Mouse (Mus musculus): ENCODE data around the gene Slc30a10. TPM values are rescaled to one million over a fixed set of nuclear protein-coding genes. Genes with fewer than 3 reads are reported as not detected.

Slc30a10 gene
- polyA plus RNA-seq, 1 experiment from 2014 or later, result 2.6 TPM

DNA sequence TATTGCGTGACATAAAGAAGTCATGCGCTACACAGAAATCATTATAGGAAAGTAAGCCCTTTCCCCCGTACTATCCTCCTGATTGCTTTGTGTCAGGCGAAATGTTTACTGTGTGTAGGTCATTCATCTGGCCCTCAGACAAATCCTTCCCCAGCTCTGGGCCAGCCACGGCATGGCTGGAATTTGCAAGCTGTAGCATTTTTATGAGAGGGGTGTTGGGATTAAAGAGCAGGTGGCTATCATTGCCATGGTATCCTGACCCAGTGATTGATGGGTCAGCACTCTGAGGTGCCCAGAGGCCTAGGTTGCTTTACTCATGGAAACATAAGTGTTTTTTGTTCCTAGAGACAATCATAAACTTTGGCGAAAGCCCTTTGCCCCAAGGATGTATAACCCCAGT, 35.2 kb downstream of the Slc30a10 start:
- Histone ChIP-seq H3K4me3 (ENCODE audit: low read depth, low read length) (no peak overlapping the region), H3K9ac (ENCODE audit: low read length) (no peak overlapping the region), H3K27me3 (ENCODE audit: control insufficient read depth, insufficient read depth, low read length) (no peaks in the 10 kb centered on the region), H3K36me3 (ENCODE audit: control insufficient read depth, insufficient read depth, low read length) (no peaks in the 10 kb centered on the region), H3K4me2 (ENCODE audit: low read depth, low read length, severe bottlenecking) (no peak overlapping the region), H3K27ac (ENCODE audit: low read depth, low read length) (no peak overlapping the region), H3K9me3 (ENCODE audit: control insufficient read depth, low read length) (no peaks in the 10 kb centered on the region), H3K4me1 (replicated peaks; ENCODE audit: control insufficient read depth, insufficient read depth, low read length) (peaks cover 4% of the 10 kb centered on the region; the same call in 1 of the 2 replicates)
- WGBS, result 79% methylated on average over 6 of the region's 6 CpGs
- ATAC-seq (replicated peaks; ENCODE audit: low FRiP score) (no peak), DNase-seq (ENCODE audit: low spot score) (no peak)

DNA sequence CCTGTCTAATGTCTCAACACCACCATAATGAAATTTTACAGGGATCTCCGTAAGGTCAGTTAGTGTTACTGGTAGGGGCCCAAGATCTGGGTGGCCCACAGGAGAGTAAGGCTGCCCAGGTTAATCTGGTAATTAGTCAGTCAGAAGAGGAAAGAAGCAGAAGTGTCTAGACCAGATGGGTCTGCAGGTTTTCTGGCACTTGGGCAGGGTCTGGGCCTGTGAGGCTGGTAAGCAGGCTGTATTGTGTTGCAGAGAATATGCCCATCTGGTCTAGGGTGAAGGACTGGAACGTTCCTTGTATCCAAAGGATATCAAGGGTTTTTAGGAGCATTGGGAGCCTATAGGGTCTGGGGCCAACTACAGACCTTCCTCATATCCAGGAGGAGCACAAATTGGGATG, 36.0 kb downstream of the Slc30a10 start:
- DNase-seq (ENCODE audit: low spot score), result no peak
- Histone ChIP-seq H3K4me1 (replicated peaks; ENCODE audit: control insufficient read depth, insufficient read depth, low read length) (peaks cover 4% of the 10 kb centered on the region; the same call in 1 of the 2 replicates), H3K4me3 (ENCODE audit: low read depth, low read length) (no peak overlapping the region), H3K27ac (ENCODE audit: low read depth, low read length) (no peak overlapping the region), H3K9ac (ENCODE audit: low read length) (no peak overlapping the region), H3K4me2 (ENCODE audit: low read depth, low read length, severe bottlenecking) (no peak overlapping the region), H3K27me3 (ENCODE audit: control insufficient read depth, insufficient read depth, low read length) (no peaks in the 10 kb centered on the region), H3K9me3 (ENCODE audit: control insufficient read depth, low read length) (no peaks in the 10 kb centered on the region), H3K36me3 (ENCODE audit: control insufficient read depth, insufficient read depth, low read length) (no peaks in the 10 kb centered on the region)
- WGBS, result 83% methylated on average over 2 of the region's 2 CpGs
- no peak for ATAC-seq (replicated peaks; ENCODE audit: low FRiP score)

DNA sequence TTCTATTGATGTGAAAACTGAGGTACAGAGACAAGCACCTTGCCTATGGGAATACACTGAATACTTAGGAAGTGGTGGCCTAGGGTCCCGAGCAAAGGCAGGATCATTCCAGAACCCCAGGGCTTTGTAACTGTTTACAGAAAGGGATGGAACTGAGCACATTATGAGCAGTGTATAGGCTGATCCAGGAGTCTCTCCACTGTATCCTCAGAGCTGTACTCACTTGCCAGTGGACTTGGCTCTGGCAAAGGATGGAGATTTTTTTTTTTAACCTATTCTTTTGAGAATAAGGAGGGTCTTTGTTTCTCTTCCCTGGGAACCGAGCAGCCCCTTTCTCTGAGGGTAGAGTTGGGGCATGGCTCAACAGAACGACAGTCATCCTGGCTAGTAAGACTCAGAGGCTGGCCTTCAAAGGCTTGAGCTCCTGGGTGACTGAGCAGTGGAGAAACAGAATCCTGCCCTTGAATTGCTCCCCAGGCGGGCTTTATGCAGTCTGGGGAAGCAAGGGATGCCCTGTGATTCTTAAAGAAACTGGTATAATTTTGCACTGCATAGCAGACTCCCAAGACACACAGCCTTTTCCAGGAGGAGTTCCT, 38.9 kb downstream of the Slc30a10 start:
- Histone ChIP-seq H3K4me3 (ENCODE audit: low read depth, low read length) (no peak overlapping the region), H3K4me2 (ENCODE audit: low read depth, low read length, severe bottlenecking) (no peak overlapping the region), H3K4me1 (replicated peaks; ENCODE audit: control insufficient read depth, insufficient read depth, low read length) (peaks cover 4% of the 10 kb centered on the region; the same call in 1 of the 2 replicates), H3K36me3 (ENCODE audit: control insufficient read depth, insufficient read depth, low read length) (no peaks in the 10 kb centered on the region), H3K9me3 (ENCODE audit: control insufficient read depth, low read length) (no peaks in the 10 kb centered on the region), H3K27me3 (ENCODE audit: control insufficient read depth, insufficient read depth, low read length) (no peaks in the 10 kb centered on the region), H3K9ac (ENCODE audit: low read length) (no peak overlapping the region), H3K27ac (ENCODE audit: low read depth, low read length) (0 out of 2 replicates have a peak overlapping the region, but pooled peaks have one; percentile 46)
- 24% methylated on average over 4 of the region's 4 CpGs for WGBS
- peak; percentile 66 for ATAC-seq (replicated peaks; ENCODE audit: low FRiP score)
- DNase-seq (ENCODE audit: low spot score), result peak; percentile 52

DNA sequence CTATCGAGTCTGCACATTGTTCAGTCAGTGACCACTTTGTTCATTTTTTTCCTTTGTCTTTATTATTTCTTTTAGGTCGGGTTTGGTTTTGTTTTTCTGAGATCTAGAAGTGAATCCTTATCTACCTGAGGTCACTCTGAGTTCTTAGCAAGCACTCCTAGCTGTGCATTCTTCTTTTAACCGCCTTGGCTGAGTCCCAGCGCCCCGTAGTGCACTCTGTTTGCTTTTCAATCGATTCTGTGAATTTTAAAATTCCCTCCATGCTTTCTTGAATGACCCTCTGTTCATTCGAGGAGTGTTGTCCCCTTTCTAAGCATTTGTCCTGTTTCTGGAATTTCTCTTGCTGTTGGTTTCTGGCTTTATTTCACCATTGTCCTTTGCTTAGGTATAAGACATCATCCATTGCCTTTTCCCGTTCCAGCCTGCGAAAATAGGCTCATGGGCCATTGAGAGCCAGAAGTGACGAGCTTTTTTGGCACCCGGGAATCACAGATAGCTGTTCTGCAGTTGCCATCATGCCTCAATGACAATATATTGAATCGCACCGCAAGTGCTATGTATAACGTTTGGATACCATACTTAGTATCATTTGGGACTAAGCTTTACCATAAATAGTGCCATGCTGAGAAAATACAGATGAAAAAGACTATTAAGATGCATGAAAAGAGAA, 42.3 kb downstream of the Slc30a10 start:
- H3K4me3 ChIP-seq (ENCODE audit: low read depth, low read length), result no peak overlapping the region
- peaks cover 3% of the 10 kb centered on the region; the same call in 1 of the 2 replicates for H3K4me1 ChIP-seq (replicated peaks; ENCODE audit: control insufficient read depth, insufficient read depth, low read length)
- H3K27ac ChIP-seq (ENCODE audit: low read depth, low read length), result no peak overlapping the region
- WGBS, result 71% methylated on average over 14 of the region's 14 CpGs
- no peaks in the 10 kb centered on the region for H3K27me3 ChIP-seq (ENCODE audit: control insufficient read depth, insufficient read depth, low read length)
- H3K9me3 ChIP-seq (ENCODE audit: control insufficient read depth, low read length), result no peaks in the 10 kb centered on the region
- H3K4me2 ChIP-seq (ENCODE audit: low read depth, low read length, severe bottlenecking), result no peak overlapping the region
- H3K9ac ChIP-seq (ENCODE audit: low read length), result no peak overlapping the region
- DNase-seq (ENCODE audit: low spot score) (no peak), ATAC-seq (replicated peaks; ENCODE audit: low FRiP score) (no peak)
- no peaks in the 10 kb centered on the region for H3K36me3 ChIP-seq (ENCODE audit: control insufficient read depth, insufficient read depth, low read length)

DNA sequence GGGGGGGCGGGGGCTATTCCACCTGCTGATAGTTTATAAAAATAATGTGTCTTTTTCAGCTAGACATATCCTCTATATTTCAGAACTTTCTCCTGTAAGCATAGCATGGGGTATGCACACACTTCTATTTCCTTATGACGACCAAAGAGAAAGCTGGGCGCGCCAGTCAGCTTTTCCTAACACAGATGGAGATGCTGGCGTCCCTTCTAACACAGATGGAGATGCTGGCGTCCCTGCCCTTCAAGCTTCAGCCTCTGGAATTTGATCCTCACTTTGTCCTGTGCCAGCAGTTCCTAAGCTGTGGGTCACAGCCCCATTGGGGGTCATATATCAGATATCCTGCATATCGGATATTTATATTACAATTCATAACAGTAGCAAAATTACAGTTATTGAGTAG, 46.0 kb downstream of the Slc30a10 start:
- H3K27ac ChIP-seq (ENCODE audit: low read depth, low read length), result no peak overlapping the region
- 80% methylated on average over 7 of the region's 7 CpGs for WGBS
- DNase-seq (ENCODE audit: low spot score), result no peak

DNA sequence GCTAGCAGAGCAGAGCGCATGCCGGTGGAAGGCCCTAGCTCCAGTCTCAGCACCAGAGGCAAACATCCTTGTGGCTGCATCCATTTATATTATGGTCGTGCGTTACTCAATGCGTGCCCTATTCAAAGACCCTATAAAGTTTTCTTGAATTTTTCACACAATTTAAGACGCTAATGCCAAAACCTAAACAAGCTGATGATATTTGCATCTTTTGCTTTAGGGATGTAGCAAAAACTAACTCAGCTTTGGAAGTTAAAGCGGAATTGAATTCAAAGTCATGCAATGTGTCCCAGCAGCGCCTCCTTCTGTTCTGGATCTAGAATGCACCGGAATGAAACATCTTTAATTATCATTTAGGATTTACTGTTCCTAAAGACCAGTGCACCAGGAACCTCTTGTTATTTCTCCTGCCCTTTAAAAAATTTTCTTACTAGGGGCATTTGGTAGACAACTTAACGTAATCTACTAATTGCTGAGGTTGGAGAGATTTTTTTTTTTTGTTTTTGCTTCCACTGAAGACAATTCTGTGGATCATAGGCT, 47.2 kb downstream of the Slc30a10 start:
- 31% methylated on average over 10 of the region's 10 CpGs for WGBS
- Histone ChIP-seq H3K9me3 (ENCODE audit: control insufficient read depth, low read length) (no peaks in the 10 kb centered on the region), H3K4me2 (ENCODE audit: low read depth, low read length, severe bottlenecking) (no peak overlapping the region), H3K9ac (ENCODE audit: low read length) (no peak overlapping the region), H3K4me3 (ENCODE audit: low read depth, low read length) (no peak overlapping the region), H3K27ac (ENCODE audit: low read depth, low read length) (no peak overlapping the region), H3K27me3 (ENCODE audit: control insufficient read depth, insufficient read depth, low read length) (no peaks in the 10 kb centered on the region), H3K36me3 (ENCODE audit: control insufficient read depth, insufficient read depth, low read length) (no peaks in the 10 kb centered on the region), H3K4me1 (replicated peaks; ENCODE audit: control insufficient read depth, insufficient read depth, low read length) (no peaks in the 10 kb centered on the region)
- ATAC-seq (replicated peaks; ENCODE audit: low FRiP score), result no peak
- DNase-seq (ENCODE audit: low spot score), result no peak

More for the DNA sequence above, 46.0 kb downstream of the Slc30a10 start:
- Histone ChIP-seq H3K4me3 (ENCODE audit: low read depth, low read length) (no peak overlapping the region), H3K9ac (ENCODE audit: low read length) (no peak overlapping the region), H3K9me3 (ENCODE audit: control insufficient read depth, low read length) (no peaks in the 10 kb centered on the region), H3K4me1 (replicated peaks; ENCODE audit: control insufficient read depth, insufficient read depth, low read length) (no peaks in the 10 kb centered on the region), H3K36me3 (ENCODE audit: control insufficient read depth, insufficient read depth, low read length) (no peaks in the 10 kb centered on the region), H3K27me3 (ENCODE audit: control insufficient read depth, insufficient read depth, low read length) (no peaks in the 10 kb centered on the region), H3K4me2 (ENCODE audit: low read depth, low read length, severe bottlenecking) (no peak overlapping the region)
- ATAC-seq (replicated peaks; ENCODE audit: low FRiP score), result no peak

DNA sequence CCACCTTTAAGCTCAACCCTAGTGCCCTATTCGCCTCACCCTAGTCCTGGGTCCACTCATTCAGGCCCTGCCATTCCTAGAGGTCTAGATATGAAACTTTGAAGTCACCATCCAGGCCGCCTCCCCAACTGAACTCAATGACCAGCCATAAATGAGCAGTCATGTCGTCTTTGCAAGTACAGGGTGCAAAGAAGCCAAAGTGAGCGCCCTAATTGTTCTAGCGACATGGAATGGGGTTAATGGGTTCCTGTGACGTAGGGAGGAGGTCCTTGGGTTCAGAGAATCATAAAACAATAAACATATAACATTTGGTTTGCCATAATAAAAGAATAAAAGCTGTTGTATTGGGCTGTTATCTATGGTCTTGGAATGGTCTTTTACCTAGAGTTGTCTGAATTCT, 47.9 kb downstream of the Slc30a10 start:
- DNase-seq (ENCODE audit: low spot score), result no peak
- WGBS, result 57% methylated on average over 6 of the region's 6 CpGs
- no peak for ATAC-seq (replicated peaks; ENCODE audit: low FRiP score)

DNA sequence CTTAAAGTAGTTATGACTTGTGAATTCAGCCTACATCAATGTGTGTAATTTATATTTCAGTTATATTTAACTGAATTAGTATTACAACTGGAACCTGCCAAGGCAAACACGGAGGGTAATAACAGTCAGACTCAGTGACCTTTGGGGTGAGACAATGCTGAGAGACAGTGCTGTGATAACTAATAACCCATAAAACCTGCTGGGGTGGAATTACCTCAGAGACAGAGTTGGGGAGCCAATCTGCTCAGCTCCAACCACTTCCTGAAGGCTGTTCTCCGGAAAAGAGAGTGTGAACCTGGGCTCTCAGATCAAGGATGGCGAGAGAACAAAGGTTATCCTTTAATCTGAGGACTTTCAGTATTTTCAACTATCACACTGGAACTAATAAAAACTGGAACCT, 54.4 kb downstream of the Slc30a10 start:
- 81% methylated on average over 3 of the region's 3 CpGs for WGBS
- no peak overlapping the region for H3K9ac ChIP-seq (ENCODE audit: low read length)
- DNase-seq (ENCODE audit: low spot score) (peak; percentile 4), ATAC-seq (replicated peaks; ENCODE audit: low FRiP score) (no peak)
- H3K4me3 ChIP-seq (ENCODE audit: low read depth, low read length), result no peak overlapping the region
- no peaks in the 10 kb centered on the region for H3K36me3 ChIP-seq (ENCODE audit: control insufficient read depth, insufficient read depth, low read length)
- H3K27ac ChIP-seq (ENCODE audit: low read depth, low read length), result no peak overlapping the region
- no peak overlapping the region for H3K4me2 ChIP-seq (ENCODE audit: low read depth, low read length, severe bottlenecking)
- H3K4me1 ChIP-seq (replicated peaks; ENCODE audit: control insufficient read depth, insufficient read depth, low read length), result no peaks in the 10 kb centered on the region
- no peaks in the 10 kb centered on the region for H3K9me3 ChIP-seq (ENCODE audit: control insufficient read depth, low read length)
- no peaks in the 10 kb centered on the region for H3K27me3 ChIP-seq (ENCODE audit: control insufficient read depth, insufficient read depth, low read length)

More for the DNA sequence above, 47.9 kb downstream of the Slc30a10 start:
- no peak overlapping the region for H3K27ac ChIP-seq (ENCODE audit: low read depth, low read length)
- no peak overlapping the region for H3K9ac ChIP-seq (ENCODE audit: low read length)
- no peak overlapping the region for H3K4me2 ChIP-seq (ENCODE audit: low read depth, low read length, severe bottlenecking)
- no peaks in the 10 kb centered on the region for H3K9me3 ChIP-seq (ENCODE audit: control insufficient read depth, low read length)
- no peaks in the 10 kb centered on the region for H3K4me1 ChIP-seq (replicated peaks; ENCODE audit: control insufficient read depth, insufficient read depth, low read length)
- no peaks in the 10 kb centered on the region for H3K27me3 ChIP-seq (ENCODE audit: control insufficient read depth, insufficient read depth, low read length)
- H3K4me3 ChIP-seq (ENCODE audit: low read depth, low read length), result no peak overlapping the region
- no peaks in the 10 kb centered on the region for H3K36me3 ChIP-seq (ENCODE audit: control insufficient read depth, insufficient read depth, low read length)

Measured in forebrain, embryonic 11.5 days (tissue).